Mouse (Mus musculus) cerebellum, adult 2 months (tissue): ENCODE results near the gene Rpap2. TPM values are rescaled to one million over a fixed set of nuclear protein-coding genes. Genes with fewer than 3 reads are reported as not detected.

Experiments
- DNase-seq, 2 experiments: peaks; one replicate each; pipeline ENCODE4 v3.0.0; 2021
- H3K27ac ChIP-seq: fragments of 200-500 bp; 2 replicates; pipeline ENCODE4 v1.5.1; 2012; ENCODE audit warnings: low read length, control low read depth, inconsistent platforms; ENCODE audit not compliant: insufficient read depth
- H3K27me3 ChIP-seq: fragments of 200-500 bp; 2 replicates; pipeline ENCODE4 v1.6.1; 2012; ENCODE audit warnings: inconsistent platforms, mild to moderate bottlenecking, low read length, moderate library complexity; ENCODE audit not compliant: control insufficient read depth, insufficient read depth
- H3K4me1 ChIP-seq: fragments of 200-500 bp; 2 replicates; pipeline ENCODE4 v1.6.1; 2011; ENCODE audit warnings: low read length; ENCODE audit not compliant: control insufficient read depth, insufficient read depth
- H3K4me3 ChIP-seq: fragments of 200-500 bp; replicated peaks from 2 replicates; pipeline ENCODE3; 2011; ENCODE audit warnings: mild to moderate bottlenecking, low read depth, low read length, control low read depth; ENCODE audit not compliant: insufficient read depth
- CTCF ChIP-seq: fragments of 200-500 bp; IDR thresholded peaks from 2 replicates; pipeline ENCODE4 v1.5.1; 2011; ENCODE audit warnings: low read depth, mild to moderate bottlenecking, control low read depth, low read length, moderate library complexity, borderline replicate concordance; ENCODE audit not compliant: insufficient read depth
- POLR2A ChIP-seq: fragments of 200-500 bp; IDR thresholded peaks from 2 replicates; pipeline ENCODE4 v1.6.1; 2011; ENCODE audit warnings: low read length, control low read depth, borderline replicate concordance; ENCODE audit not compliant: insufficient read depth
- WGBS: fragments of 180-500 bp; shearing (Covaris S2); methylation state at CpG from one replicate; pipeline ENCODE4 v1.1.7; 2018; 5-methylcytosine and 5-hydroxymethylcytosine counted together
- polyA plus RNA-seq: library from polyadenylated mRNA; depleted of rRNA; stranded (reverse); fragments of >200 nt; gene quantifications from 2 replicates; pipeline ENCODE4 v1.2.3, GENCODE M21; 2012; rRNA removed

Gene Rpap2
- polyA plus RNA-seq, 1 experiment: 13.4 TPM

DNA sequence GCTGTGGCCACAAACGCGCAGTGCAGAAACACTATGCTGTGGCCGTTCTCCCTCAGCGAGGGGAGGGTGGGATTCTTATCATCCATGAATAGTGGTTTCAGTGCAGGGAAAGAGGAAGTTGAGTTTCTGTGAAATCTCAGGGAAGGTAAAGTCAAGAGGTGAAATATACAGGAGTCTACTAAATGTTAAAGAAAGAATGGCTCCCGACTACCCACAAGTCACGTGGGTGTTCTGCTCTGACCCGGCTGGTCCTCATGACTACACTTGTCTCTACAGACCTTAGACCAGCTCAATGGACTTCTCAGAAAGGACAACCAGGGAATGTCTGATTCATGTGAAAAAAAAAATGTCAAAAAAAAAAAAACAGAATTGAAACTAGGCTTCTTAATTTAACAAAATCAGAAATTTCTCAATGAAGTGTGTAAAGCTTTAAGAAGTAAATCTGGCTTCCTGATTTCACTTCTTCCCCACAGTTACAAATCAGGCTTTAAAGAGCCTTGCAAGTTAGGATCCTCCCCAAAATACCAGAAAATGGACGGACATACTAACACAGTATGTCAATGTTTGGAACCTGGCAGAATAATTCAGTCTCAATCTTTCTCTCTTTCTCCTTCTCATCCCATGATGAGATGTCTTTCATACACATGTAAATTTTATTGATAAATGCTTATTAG is 111.1 kb downstream of the Rpap2 start:
- 90% methylated on average over 8 of the region's 8 CpGs for WGBS
- no peaks in the 10 kb centered on the region; the same call in 1 of the 2 replicates for H3K27me3 ChIP-seq
- no peak overlapping the region for H3K27ac ChIP-seq
- no peaks in the 10 kb centered on the region for H3K4me1 ChIP-seq
- no peak for TF ChIP-seq CTCF
- TF ChIP-seq POLR2A: no peak
- H3K4me3 ChIP-seq: no peak overlapping the region
- DNase-seq: no peak

Other genes starting within 250 kb of the Rpap2 start
- 34.8 and 36.4 TPM in 2 replicates for gene Ephx4, start 194.6 kb upstream of the Rpap2 start, polyA plus RNA-seq
- gene Lpcat2b, start 165.8 kb upstream of the Rpap2 start, polyA plus RNA-seq: 0.05 and 0.06 TPM in 2 replicates
- gene Btbd8, start 159.4 kb upstream of the Rpap2 start, polyA plus RNA-seq: 32.9 and 33.6 TPM in 2 replicates
- 0.23 and 0.46 TPM in 2 replicates for gene Gm42669, start 89.8 kb upstream of the Rpap2 start, polyA plus RNA-seq
- gene 1700028K03Rik, start 62.7 kb upstream of the Rpap2 start, polyA plus RNA-seq: 0.21 and 0.32 TPM in 2 replicates
- 16.3 and 16.8 TPM in 2 replicates for gene Glmn, start 515 bp downstream of the Rpap2 start, polyA plus RNA-seq
- gene Gfi1, start 128.7 kb downstream of the Rpap2 start, polyA plus RNA-seq: not detected in 2 replicates
- not detected in 2 replicates for gene Ube2d2b, start 232.7 kb downstream of the Rpap2 start, polyA plus RNA-seq